In genomic region chr15:97246256-97246655, GRCm38 (mm10) we compare ENCODE assay signal across 8 mouse cellular contexts. TPM values are rescaled to one million over a fixed set of nuclear protein-coding genes. Genes with fewer than 3 reads are reported as not detected.
A peak's percentile ranks its signal among the peaks of the same experiment; 100 is the strongest.
DNase-seq lines count a peak whose midpoint lies in the region; ATAC-seq lines count a peak whose summit lies in the region.

No protein-coding gene starts in this region.

- peaks cover 13% of the 10 kb centered on the region; the same call in 1 of the 2 replicates for H3K27me3 ChIP-seq in kidney, embryonic 15.5 days
- peaks cover 15% of the 10 kb centered on the region for H3K27me3 ChIP-seq in embryonic facial prominence, embryonic 12.5 days
- H3K27me3 ChIP-seq in intestine, embryonic 14.5 days (replicated peaks; ENCODE audit: control insufficient read depth, insufficient read depth, low read length), result peaks cover 13% of the 10 kb centered on the region
- 0 out of 2 replicates have a peak, but pooled peaks cover 2% of the 10 kb centered on the region for H3K27me3 ChIP-seq in midbrain, embryonic 16.5 days (ENCODE audit: control insufficient read depth, insufficient read depth, low read depth, low read length)

- no peak for DNase-seq in kidney, postnatal 25 days
- no peak for DNase-seq in intestine, embryonic 14.5 days (ENCODE audit: low spot score)
- no peak for DNase-seq in gastrocnemius, postnatal 14 days
- no peak for DNase-seq in testis, postnatal 14 days (ENCODE audit: low spot score)

- intact Hi-C loops in gastrocnemius, postnatal 14 days (cut with DNase I; ENCODE audit: low total_unique reads), result no loop called here

- no peak overlapping the region for H3K27ac ChIP-seq in kidney, embryonic 15.5 days
- H3K27ac ChIP-seq in embryonic facial prominence, embryonic 12.5 days, result no peak overlapping the region
- H3K27ac ChIP-seq in intestine, embryonic 14.5 days (ENCODE audit: low read depth), result no peak overlapping the region
- H3K27ac ChIP-seq in midbrain, embryonic 16.5 days (ENCODE audit: low read length), result peak overlapping the region; percentile 87; the same call in 1 of the 2 replicates

- peak overlapping the region; percentile 84 for H3K4me2 ChIP-seq in kidney, embryonic 15.5 days
- peak overlapping the region; percentile 92 for H3K4me2 ChIP-seq in embryonic facial prominence, embryonic 12.5 days (replicated peaks)
- H3K4me2 ChIP-seq in intestine, embryonic 14.5 days (ENCODE audit: low read length), result peak overlapping the region; percentile 74
- peak overlapping the region; percentile 79 for H3K4me2 ChIP-seq in midbrain, embryonic 16.5 days (ENCODE audit: low read length)

- H3K36me3 ChIP-seq in kidney, embryonic 15.5 days, result peaks cover 8% of the 10 kb centered on the region; the same call in 1 of the 2 replicates
- no peaks in the 10 kb centered on the region for H3K36me3 ChIP-seq in embryonic facial prominence, embryonic 12.5 days
- no peaks in the 10 kb centered on the region for H3K36me3 ChIP-seq in intestine, embryonic 14.5 days (ENCODE audit: control insufficient read depth, insufficient read depth, low read length)
- H3K36me3 ChIP-seq in midbrain, embryonic 16.5 days (ENCODE audit: control insufficient read depth, insufficient read depth, low read length), result no peaks in the 10 kb centered on the region

- H3K4me3 ChIP-seq in kidney, embryonic 15.5 days (replicated peaks), result peak overlapping the region; percentile 87
- H3K4me3 ChIP-seq in embryonic facial prominence, embryonic 12.5 days, result peak overlapping the region; percentile 80
- peak overlapping the region; percentile 71 for H3K4me3 ChIP-seq in intestine, embryonic 14.5 days (ENCODE audit: low read depth, low read length)
- H3K4me3 ChIP-seq in midbrain, embryonic 16.5 days (ENCODE audit: low read depth, low read length), result peak overlapping the region; percentile 63

- H3K9me3 ChIP-seq in kidney, embryonic 15.5 days (replicated peaks), result no peaks in the 10 kb centered on the region
- H3K9me3 ChIP-seq in embryonic facial prominence, embryonic 12.5 days, result no peaks in the 10 kb centered on the region
- H3K9me3 ChIP-seq in intestine, embryonic 14.5 days (ENCODE audit: control insufficient read depth, low read length), result no peaks in the 10 kb centered on the region
- no peaks in the 10 kb centered on the region for H3K9me3 ChIP-seq in midbrain, embryonic 16.5 days (replicated peaks; ENCODE audit: control insufficient read depth, low read length, poor library complexity, severe bottlenecking)

- ATAC-seq in kidney, embryonic 15.5 days (replicated peaks; ENCODE audit: low FRiP score), result no peak
- no peak for ATAC-seq in embryonic facial prominence, embryonic 12.5 days (ENCODE audit: insufficient number of reproducible peaks, insufficient read depth, low FRiP score, low TSS enrichment)
- ATAC-seq in intestine, embryonic 14.5 days (replicated peaks; ENCODE audit: low FRiP score, low TSS enrichment, low read depth), result no peak
- ATAC-seq in midbrain, embryonic 16.5 days, result no peak
- no peak for ATAC-seq in frontal cortex, adult (ENCODE audit: low TSS enrichment)

- H3K4me1 ChIP-seq in kidney, embryonic 15.5 days, result peaks cover 24% of the 10 kb centered on the region
- H3K4me1 ChIP-seq in embryonic facial prominence, embryonic 12.5 days, result peaks cover 6% of the 10 kb centered on the region; the same call in 1 of the 2 replicates
- peaks cover 11% of the 10 kb centered on the region for H3K4me1 ChIP-seq in intestine, embryonic 14.5 days (replicated peaks; ENCODE audit: control insufficient read depth, insufficient read depth, low read length)
- H3K4me1 ChIP-seq in midbrain, embryonic 16.5 days (ENCODE audit: control insufficient read depth, insufficient read depth, low read length), result peaks cover 18% of the 10 kb centered on the region

- H3K9ac ChIP-seq in kidney, embryonic 15.5 days, result peak overlapping the region; percentile 93; the same call in 1 of the 2 replicates
- H3K9ac ChIP-seq in embryonic facial prominence, embryonic 12.5 days, result no peak overlapping the region
- H3K9ac ChIP-seq in intestine, embryonic 14.5 days (ENCODE audit: low read length), result no peak overlapping the region
- H3K9ac ChIP-seq in midbrain, embryonic 16.5 days (ENCODE audit: low read depth, low read length), result peak overlapping the region; percentile 39

- WGBS in kidney, embryonic 15.5 days, result 28% methylated on average over 14 of the region's 14 CpGs
- WGBS in embryonic facial prominence, embryonic 12.5 days, result 26% methylated on average over 14 of the region's 14 CpGs
- WGBS in intestine, embryonic 14.5 days, result 29% methylated on average over 14 of the region's 14 CpGs
- WGBS in midbrain, embryonic 16.5 days, result 29% methylated on average over 14 of the region's 14 CpGs

RNA-seq across cellular contexts. Expression of gene Pced1b, which starts 0.7 kb away (rescaled TPM):
- polyA plus RNA-seq in kidney, embryonic 15.5 days (2015; fragmentation: Nextera tagmentation; extraction: Ambion mirVana), result 5.5 and 5.8 TPM in 2 replicates
- 2.9 and 3.1 TPM in 2 replicates for polyA plus RNA-seq in embryonic facial prominence, embryonic 12.5 days (2016; fragmentation: Nextera tagmentation; extraction: Ambion mirVana)
- polyA plus RNA-seq in intestine, embryonic 14.5 days (2014; fragmentation: Nextera tagmentation; extraction: Ambion mirVana), result 4.9 and 5.7 TPM in 2 replicates
- polyA plus RNA-seq in midbrain, embryonic 16.5 days (2015; fragmentation: Nextera tagmentation; extraction: Ambion mirVana), result 5.3 and 7.5 TPM in 2 replicates
- total RNA-seq in gastrocnemius, postnatal 14 days (2021), result 1 to 10 TPM; 3.7 to 4.1 TPM

RNA-seq across cellular contexts. Expression of gene Amigo2, which starts 0.8 kb away (rescaled TPM):
- polyA plus RNA-seq in kidney, embryonic 15.5 days (2015; fragmentation: Nextera tagmentation; extraction: Ambion mirVana), result 11.9 TPM in 2 replicates
- 6.5 and 7.6 TPM in 2 replicates for polyA plus RNA-seq in embryonic facial prominence, embryonic 12.5 days (2016; fragmentation: Nextera tagmentation; extraction: Ambion mirVana)
- polyA plus RNA-seq in intestine, embryonic 14.5 days (2014; fragmentation: Nextera tagmentation; extraction: Ambion mirVana), result 6.8 and 7.5 TPM in 2 replicates
- polyA plus RNA-seq in midbrain, embryonic 16.5 days (2015; fragmentation: Nextera tagmentation; extraction: Ambion mirVana), result 18.0 and 19.7 TPM in 2 replicates
- 1 to 10 TPM; 2.3 to 3.3 TPM for total RNA-seq in gastrocnemius, postnatal 14 days (2021)

Comparison
In these comparisons a context has a peak if more than half of its experiments do, and no peak if none do; other contexts are left out.
1. H3K9ac ChIP-seq: peak in kidney, embryonic 15.5 days (single experiment) and midbrain, embryonic 16.5 days (single experiment); none in embryonic facial prominence, embryonic 12.5 days (single experiment) and intestine, embryonic 14.5 days (single experiment).
2. Peak in every context shown above with its lines, with median percentiles within 50 percentile points of each other: H3K4me2 ChIP-seq and H3K4me3 ChIP-seq.